Mouse (Mus musculus) colon, adult 2 months (tissue): Measurements from ENCODE around the gene Bpifb6. TPM values are rescaled to one million over a fixed set of nuclear protein-coding genes. Genes with fewer than 3 reads are reported as not detected.

Experiments
- polyA plus RNA-seq: library from polyadenylated mRNA; depleted of rRNA; stranded (reverse); fragments of >200 nt; gene quantifications from 2 replicates; pipeline ENCODE4 v1.2.3, GENCODE M21; 2012; rRNA removed

Bpifb6 gene
- not detected in 2 replicates for polyA plus RNA-seq

GRCm38 (mm10) chr2:153900088-153900487 is at the start of gene Bpifb6:
TSS of gene Bpifb6 (plus strand) at chr2:153900388.

GRCm38 (mm10) chr2:153870984-153871383 is 29.2 kb upstream of the Bpifb6 start, which contains the start of gene Sun5:
TSS of gene Sun5 (minus strand) at chr2:153871084.

GRCm38 (mm10) chr2:153874745-153875144 is 25.4 kb upstream of the Bpifb6 start, which contains the start of gene Bpifb2:
TSS of gene Bpifb2 (plus strand) at chr2:153875045.

GRCm38 (mm10) chr2:153917930-153918329 is 17.7 kb downstream of the Bpifb6 start, which contains the start of gene Bpifb3:
TSS of gene Bpifb3 (plus strand) at chr2:153918230.

GRCm38 (mm10) chr2:153937843-153938242 is 37.7 kb downstream of the Bpifb6 start, which contains the start of gene Bpifb4:
TSS of gene Bpifb4 (plus strand) at chr2:153938212.

Other genes with a start within 250 kb of the Bpifb6 start
- gene Dnmt3c, start 203.7 kb upstream of the Bpifb6 start, polyA plus RNA-seq: not detected in 2 replicates
- gene Mapre1, start 159.1 kb upstream of the Bpifb6 start, polyA plus RNA-seq: 5.9 and 6.9 TPM in 2 replicates
- gene Efcab8, start 120.5 kb upstream of the Bpifb6 start, polyA plus RNA-seq: 0.17 and 0.20 TPM in 2 replicates
- not detected in 2 replicates for gene Sun5, start 29.3 kb upstream of the Bpifb6 start, polyA plus RNA-seq
- not detected in 2 replicates for gene Bpifb2, start 25.3 kb upstream of the Bpifb6 start, polyA plus RNA-seq
- 0.06 TPM in 1 of 2 replicates, not detected in the other for gene Bpifb3, start 17.8 kb downstream of the Bpifb6 start, polyA plus RNA-seq
- not detected in 2 replicates for gene Bpifb4, start 37.8 kb downstream of the Bpifb6 start, polyA plus RNA-seq
- gene Bpifa6, start 74.6 kb downstream of the Bpifb6 start, polyA plus RNA-seq: not detected in 2 replicates
- gene Bpifa2, start 107.9 kb downstream of the Bpifb6 start, polyA plus RNA-seq: not detected in 2 replicates
- gene Bpifa3, start 229.9 kb downstream of the Bpifb6 start, polyA plus RNA-seq: not detected in 2 replicates
- 0.25 TPM in 1 of 2 replicates, not detected in the other for gene Bpifa1, start 242.5 kb downstream of the Bpifb6 start, polyA plus RNA-seq